Mouse (Mus musculus): ENCODE measurements at regions not wholly inside any gene's neighbourhood (a gene's known extent, or its start where the extent isn't known, plus 50 kb on each side); places are given as distances from the start of the nearest gene placed in this dataset.
A peak's percentile ranks its signal among the peaks of the same experiment; 100 is the strongest.
"Not testable (repeated sequence)": the region's sequence is repeated elsewhere in the genome, so short reads cannot be mapped to it uniquely, and the experiment has no call there.

- intact Hi-C loops (cut with DNase I), result no loop called here
- DNase-seq, result no peak
Measured at GRCm38 (mm10) chr13:111309848-111310692, 55.3 kb downstream of the Actbl2 start.

GRCm38 (mm10) chr13:111310693-111311045 lies 55.9 kb downstream of the Actbl2 start:
- no peak for DNase-seq
- intact Hi-C loops (cut with DNase I), result no loop called here

- intact Hi-C loops (cut with DNase I); DNase-seq: not testable (repeated sequence)
Measured at GRCm38 (mm10) chr13:111313506-111313905, 58.7 kb downstream of the Actbl2 start.

GRCm38 (mm10) chr13:111317876-111318275 lies 63.1 kb downstream of the Actbl2 start:
- intact Hi-C loops (cut with DNase I), result not testable (repeated sequence)

GRCm38 (mm10) chr13:111323206-111323605 lies 68.4 kb downstream of the Actbl2 start:
- intact Hi-C loops (cut with DNase I), result no loop called here
- DNase-seq, result no peak

More at GRCm38 (mm10) chr13:111317876-111318275, 63.1 kb downstream of the Actbl2 start:
- not testable (repeated sequence) for DNase-seq

- no peak for DNase-seq
- intact Hi-C loops (cut with DNase I), result no loop called here
Measured at GRCm38 (mm10) chr13:111326096-111326665, 71.4 kb downstream of the Actbl2 start.

GRCm38 (mm10) chr13:111333035-111333434 lies 78.2 kb downstream of the Actbl2 start:
- intact Hi-C loops (cut with DNase I), result no loop called here
- no peak for DNase-seq

GRCm38 (mm10) chr13:111333851-111334250 lies 79.0 kb downstream of the Actbl2 start:
- intact Hi-C loops (cut with DNase I), result no loop called here
- no peak for DNase-seq

GRCm38 (mm10) chr13:111334258-111335052 lies 79.6 kb downstream of the Actbl2 start:
- no peak for DNase-seq
- intact Hi-C loops (cut with DNase I), result no loop called here

- intact Hi-C loops (cut with DNase I), result no loop called here
- no peak for DNase-seq
Measured at GRCm38 (mm10) chr13:111344981-111345380, 90.2 kb downstream of the Actbl2 start.

GRCm38 (mm10) chr13:111345486-111346440 lies 91.0 kb downstream of the Actbl2 start:
- no peak for DNase-seq
- intact Hi-C loops (cut with DNase I), result no loop called here

- intact Hi-C loops (cut with DNase I), result no loop called here
- DNase-seq, result no peak
Measured at GRCm38 (mm10) chr13:111356520-111357456, 102.0 kb downstream of the Actbl2 start.

- DNase-seq, result no peak
- intact Hi-C loops (cut with DNase I), result no loop called here
Measured at GRCm38 (mm10) chr13:111361456-111361855, 106.6 kb downstream of the Actbl2 start.

- DNase-seq, result no peak
- intact Hi-C loops (cut with DNase I), result no loop called here
Measured at GRCm38 (mm10) chr13:111363176-111363739, 108.4 kb downstream of the Actbl2 start.

- intact Hi-C loops (cut with DNase I), result no loop called here
- DNase-seq, result no peak
Measured at GRCm38 (mm10) chr13:111366871-111367270, 112.1 kb downstream of the Actbl2 start.

GRCm38 (mm10) chr13:111367620-111368019 lies 112.8 kb downstream of the Actbl2 start:
- intact Hi-C loops (cut with DNase I), result no loop called here
- no peak for DNase-seq

GRCm38 (mm10) chr13:111369916-111370315 lies 115.1 kb downstream of the Actbl2 start:
- DNase-seq, result peak in 1 of 2 experiments; percentile 6
- intact Hi-C loops (cut with DNase I), result no loop called here

- no peak for DNase-seq
- intact Hi-C loops (cut with DNase I), result no loop called here
Measured at GRCm38 (mm10) chr13:111373281-111373680, 116.6 kb downstream of the Gpbp1 start.

- intact Hi-C loops (cut with DNase I), result no loop called here
- no peak for DNase-seq
Measured at GRCm38 (mm10) chr13:111373801-111374200, 116.1 kb downstream of the Gpbp1 start.

All from heart, postnatal 36 days (tissue).